ENCODE assay signal across 11 mouse cellular contexts in genomic region chr7:110796367-110797051, GRCm38 (mm10). TPM values are rescaled to one million over a fixed set of nuclear protein-coding genes. Genes with fewer than 3 reads are reported as not detected.
A peak's percentile ranks its signal among the peaks of the same experiment; 100 is the strongest.
DNase-seq lines count a peak whose midpoint lies in the region; ATAC-seq and TF ChIP-seq lines count a peak whose summit lies in the region.
"Had no signal": no experiment of that assay in that cellular context is flagged by ENCODE, and none has a peak within 500 bp of the region (broad histone marks: within the 10 kb centered on the region; RNA-seq: fewer than 3 reads in every experiment).

No protein-coding gene starts in this region.

- 36% methylated on average over 12 of the region's 12 CpGs for WGBS in liver, embryonic 12.5 days (ENCODE audit: insufficient replicate concordance)
- WGBS in cerebellum, adult 2 months, result 71% methylated on average over 12 of the region's 12 CpGs

- ATAC-seq in liver, embryonic 12.5 days, result no peak
- ATAC-seq in common myeloid progenitor, adult 5-6 weeks (replicated peaks; ENCODE audit: low read depth, poor library complexity, severe bottlenecking), result peak; percentile 95

- no peak overlapping the region for H3K4me3 ChIP-seq in liver, embryonic 12.5 days
- no peak overlapping the region for H3K4me3 ChIP-seq in cerebellum, adult 2 months (replicated peaks; ENCODE audit: insufficient read depth, low read depth, low read length)
- H3K4me3 ChIP-seq: limb, embryonic 12.5 days had no signal

- no peak overlapping the region for H3K27ac ChIP-seq in liver, embryonic 12.5 days
- H3K27ac ChIP-seq in cerebellum, adult 2 months (ENCODE audit: insufficient read depth, low read length), result no peak overlapping the region

- peak; percentile 38 for DNase-seq in liver
- peak; percentile 60 to 77 for DNase-seq in monocyte, adult 2 months (ENCODE audit: low read depth in 1 of 2, low spot score in 2 of 2)
- DNase-seq in thymus, postnatal 14 days, result peak; percentile 77
- no peak for DNase-seq in frontal cortex, postnatal 25 days (ENCODE audit: low spot score in 2 of 2)
- no peak for DNase-seq in cerebellum, adult 2 months
- DNase-seq in layer of hippocampus, adult 8-10 months (ENCODE audit: low spot score in 2 of 2), result no peak
- DNase-seq: gastrocnemius, postnatal 36 days; kidney, adult 9 months had no signal

- peaks cover 94% of the 10 kb centered on the region for H3K36me3 ChIP-seq in liver, embryonic 12.5 days
- H3K36me3 ChIP-seq: limb, embryonic 12.5 days had no signal

- TF ChIP-seq POLR2A in cerebellum, adult 2 months (IDR thresholded peaks at IDR 0.05; ENCODE audit: borderline replicate concordance, insufficient read depth, low read length), result no peak

- H3K9me3 ChIP-seq in liver, embryonic 12.5 days (replicated peaks), result no peaks in the 10 kb centered on the region
- H3K9me3 ChIP-seq: limb, embryonic 12.5 days had no signal

- no peak for TF ChIP-seq CTCF in cerebellum, adult 2 months (IDR thresholded peaks at IDR 0.05; ENCODE audit: borderline replicate concordance, insufficient read depth, low read depth, low read length)

- H3K4me1 ChIP-seq in liver, embryonic 12.5 days, result no peaks in the 10 kb centered on the region
- no peaks in the 10 kb centered on the region for H3K4me1 ChIP-seq in cerebellum, adult 2 months (ENCODE audit: control insufficient read depth, insufficient read depth, low read length)

- H3K9ac ChIP-seq in liver, embryonic 12.5 days, result no peak overlapping the region
- H3K9ac ChIP-seq: limb, embryonic 12.5 days had no signal

- no peak overlapping the region for H3K4me2 ChIP-seq in liver, embryonic 12.5 days
- H3K4me2 ChIP-seq: limb, embryonic 12.5 days had no signal

- H3K27me3 ChIP-seq in liver, embryonic 12.5 days (replicated peaks), result no peaks in the 10 kb centered on the region
- H3K27me3 ChIP-seq in cerebellum, adult 2 months (ENCODE audit: control insufficient read depth, insufficient read depth, low read length), result no peaks in the 10 kb centered on the region
- H3K27me3 ChIP-seq: limb, embryonic 12.5 days had no signal

RNA-seq across cellular contexts. Expression of gene Ampd3, which starts 28.5 kb away (rescaled TPM):
- 33.7 and 34.2 TPM in 2 replicates for polyA plus RNA-seq in liver, embryonic 12.5 days (2016; fragmentation: Nextera tagmentation; extraction: Ambion mirVana)
- 9.0 and 17.3 TPM in 2 replicates for total RNA-seq in common myeloid progenitor, adult 5-6 weeks (2017)
- polyA plus RNA-seq in cerebellum, adult 2 months (2012; rRNA removed), result 19.0 and 21.1 TPM in 2 replicates
- total RNA-seq in layer of hippocampus, adult 8-10 months (2022), result 10 to 100 TPM; 25.4 to 37.7 (median 30.3) TPM

RNA-seq across cellular contexts. Expression of gene Rnf141, which starts 47.7 kb away (rescaled TPM):
- 29.1 and 31.7 TPM in 2 replicates for polyA plus RNA-seq in liver, embryonic 12.5 days (2016; fragmentation: Nextera tagmentation; extraction: Ambion mirVana)
- 45.3 and 49.2 TPM in 2 replicates for total RNA-seq in common myeloid progenitor, adult 5-6 weeks (2017)
- 81.3 and 88.4 TPM in 2 replicates for polyA plus RNA-seq in cerebellum, adult 2 months (2012; rRNA removed)
- total RNA-seq in layer of hippocampus, adult 8-10 months (2022), result 10 to 100 TPM; 72.8 to 92.5 (median 82.8) TPM

Comparison
In these comparisons a context has a peak if more than half of its experiments do, and no peak if none do; other contexts are left out.
1. DNase-seq: peak in liver (single experiment), monocyte, adult 2 months (2 of 2) and thymus, postnatal 14 days (single experiment); none in frontal cortex, postnatal 25 days (0 of 2), cerebellum, adult 2 months (0 of 2) and layer of hippocampus, adult 8-10 months (0 of 2).